Mouse (Mus musculus): Measurements from ENCODE around the gene Luc7l2. TPM values are rescaled to one million over a fixed set of nuclear protein-coding genes. Genes with fewer than 3 reads are reported as not detected.

Luc7l2 gene
- polyA plus RNA-seq, 2 experiments, result 18.0 to 57.2 TPM

DNA sequence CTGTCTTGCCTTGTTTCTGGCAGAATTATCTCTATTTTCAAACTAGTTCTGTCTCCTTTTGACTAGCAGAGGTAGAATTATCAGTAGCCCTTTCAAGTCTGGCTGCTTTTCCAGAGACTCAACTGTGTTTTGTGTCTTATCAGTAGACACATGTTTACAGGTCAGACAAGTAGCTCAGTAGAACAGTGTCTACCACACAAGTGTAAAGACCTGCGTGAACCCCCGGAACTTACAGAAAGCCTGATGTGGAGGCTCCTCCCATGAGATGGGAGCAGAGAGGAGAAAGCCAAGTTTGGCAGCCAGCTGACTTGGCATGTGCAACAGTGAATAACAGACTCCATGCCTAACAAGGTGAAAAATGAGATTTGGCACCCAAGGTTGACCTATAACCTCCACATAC is 72.3 kb downstream of the Luc7l2 start:
- H3K27ac ChIP-seq, result peak overlapping the region; percentile 66
- ATAC-seq (ENCODE audit: insufficient read depth), result peak; percentile 88
- TF ChIP-seq EP300 (IDR thresholded peaks at IDR 0.05; ENCODE audit: low read depth), result peak; percentile 77
- no peak for TF ChIP-seq CTCF (IDR thresholded peaks at IDR 0.05; ENCODE audit: low read depth)
- no peak overlapping the region for H3K9ac ChIP-seq (replicated peaks)
- no peak overlapping the region for H3K4me3 ChIP-seq (ENCODE audit: insufficient read depth in 1 of 2, low read depth in 2 of 2, low read length in 2 of 2)
- no peaks in the 10 kb centered on the region for H3K27me3 ChIP-seq (ENCODE audit: control insufficient read depth, insufficient read depth, low read length)
- peak; percentile 35 to 50 (median 46) for DNase-seq (ENCODE audit: low read depth in 3 of 3, low spot score in 3 of 3)
- peaks cover 8 to 17% of the 10 kb centered on the region in 2 experiments; a peak in 3 of 4 replicates for H3K4me1 ChIP-seq (replicated peaks; ENCODE audit: control insufficient read depth in 2 of 2, insufficient read depth in 2 of 2, low read length in 1 of 2)
- 10% methylated on average over 2 of the region's 2 CpGs for WGBS (ENCODE audit: insufficient replicate concordance)
- no peaks in the 10 kb centered on the region for H3K9me3 ChIP-seq (ENCODE audit: control insufficient read depth, low read length)
- H3K4me2 ChIP-seq (ENCODE audit: low read depth), result 0 out of 2 replicates have a peak overlapping the region, but pooled peaks have one; percentile 18
- peaks cover 17% of the 10 kb centered on the region for H3K36me3 ChIP-seq (replicated peaks; ENCODE audit: control insufficient read depth, insufficient read depth, low read depth)

DNA sequence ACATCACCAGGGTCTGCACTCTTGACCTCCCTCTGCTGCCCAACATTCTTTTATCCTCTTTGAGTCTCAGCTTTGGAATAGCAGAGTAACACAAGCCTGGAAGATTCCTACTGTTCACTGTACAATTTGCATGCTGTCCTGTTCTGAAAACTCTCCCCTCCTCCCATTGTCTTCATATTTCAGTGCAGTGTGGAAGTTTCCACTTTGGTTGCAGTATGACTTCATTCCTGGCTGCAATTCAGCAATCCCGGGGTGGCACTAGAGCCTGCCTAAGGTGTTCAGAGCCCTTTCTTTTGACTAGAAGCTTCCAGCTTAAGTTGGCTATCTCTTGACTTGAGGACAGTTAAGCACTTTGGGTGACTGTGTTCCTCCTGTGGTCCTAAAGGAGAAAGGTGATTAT is 73.3 kb downstream of the Luc7l2 start:
- ATAC-seq (ENCODE audit: insufficient read depth) (no peak), DNase-seq (ENCODE audit: low read depth in 3 of 3, low spot score in 3 of 3) (no peak)
- no peaks in the 10 kb centered on the region for H3K27me3 ChIP-seq (ENCODE audit: control insufficient read depth, insufficient read depth, low read length)
- peaks cover 8 to 17% of the 10 kb centered on the region in 2 experiments; a peak in 3 of 4 replicates for H3K4me1 ChIP-seq (replicated peaks; ENCODE audit: control insufficient read depth in 2 of 2, insufficient read depth in 2 of 2, low read length in 1 of 2)
- H3K4me3 ChIP-seq (ENCODE audit: insufficient read depth in 1 of 2, low read depth in 2 of 2, low read length in 2 of 2), result no peak overlapping the region
- H3K27ac ChIP-seq, result no peak overlapping the region
- H3K36me3 ChIP-seq (replicated peaks; ENCODE audit: control insufficient read depth, insufficient read depth, low read depth), result peaks cover 10% of the 10 kb centered on the region
- 67% methylated on average over 1 of the region's 1 CpGs for WGBS (ENCODE audit: insufficient replicate concordance)
- H3K9me3 ChIP-seq (ENCODE audit: control insufficient read depth, low read length), result no peaks in the 10 kb centered on the region
- no peak for TF ChIP-seq CTCF (IDR thresholded peaks at IDR 0.05; ENCODE audit: low read depth)
- no peak for TF ChIP-seq EP300 (IDR thresholded peaks at IDR 0.05; ENCODE audit: low read depth)
- H3K9ac ChIP-seq (replicated peaks), result no peak overlapping the region
- no peak overlapping the region for H3K4me2 ChIP-seq (ENCODE audit: low read depth)

DNA sequence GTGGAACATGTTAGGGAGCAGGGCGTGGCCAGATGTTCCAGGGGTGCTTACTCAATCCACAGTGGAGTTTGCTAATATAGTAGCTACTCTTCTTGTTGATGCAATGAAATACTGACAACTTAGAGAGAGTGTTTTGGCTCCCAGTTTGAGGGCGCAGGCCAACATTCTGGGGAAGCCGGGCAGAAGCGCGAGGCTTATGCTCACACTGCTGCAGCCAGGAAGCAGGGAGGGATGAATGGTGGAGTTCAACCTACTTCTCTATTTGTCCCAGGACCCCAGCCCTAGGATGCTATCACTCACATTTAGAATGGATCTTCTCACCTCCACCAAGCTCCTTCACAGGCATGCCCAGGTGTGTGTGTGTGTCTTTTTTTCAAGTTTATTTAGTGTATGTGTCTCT is 75.0 kb downstream of the Luc7l2 start:
- no peak overlapping the region for H3K27ac ChIP-seq
- DNase-seq (ENCODE audit: low read depth in 3 of 3, low spot score in 3 of 3), result no peak
- 88% methylated on average over 5 of the region's 5 CpGs for WGBS (ENCODE audit: insufficient replicate concordance)

DNA sequence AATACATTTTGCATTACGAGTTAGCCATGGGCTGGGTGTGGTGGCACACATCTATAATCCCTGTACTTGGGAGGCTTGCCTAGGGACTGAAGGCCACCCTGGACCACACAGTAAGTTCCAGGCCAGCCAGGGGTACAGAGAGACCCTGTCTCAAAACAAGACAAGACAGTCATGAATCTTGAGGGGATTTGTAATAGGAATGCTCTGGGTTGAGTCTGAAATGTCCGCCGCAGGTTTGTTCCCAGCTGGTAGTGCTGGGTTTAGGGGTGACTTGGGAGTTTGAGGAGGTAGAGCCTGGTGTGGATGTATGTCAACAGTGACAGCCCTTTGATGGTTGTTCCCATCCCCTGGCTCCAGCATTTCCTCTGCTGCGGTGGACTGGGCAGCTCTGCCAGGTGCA is 75.9 kb downstream of the Luc7l2 start:
- H3K4me2 ChIP-seq (ENCODE audit: low read depth), result no peak overlapping the region
- DNase-seq (ENCODE audit: low read depth in 3 of 3, low spot score in 3 of 3), result no peak
- H3K9ac ChIP-seq (replicated peaks), result no peak overlapping the region
- H3K4me1 ChIP-seq (replicated peaks; ENCODE audit: control insufficient read depth in 2 of 2, insufficient read depth in 2 of 2, low read length in 1 of 2), result peaks cover 8 to 17% of the 10 kb centered on the region in 2 experiments; a peak in 3 of 4 replicates
- no peak overlapping the region for H3K27ac ChIP-seq
- H3K9me3 ChIP-seq (ENCODE audit: control insufficient read depth, low read length), result no peaks in the 10 kb centered on the region
- H3K4me3 ChIP-seq (ENCODE audit: insufficient read depth in 1 of 2, low read depth in 2 of 2, low read length in 2 of 2), result no peak overlapping the region
- peaks cover 3% of the 10 kb centered on the region; the same call in 1 of the 2 replicates for H3K36me3 ChIP-seq (replicated peaks; ENCODE audit: control insufficient read depth, insufficient read depth, low read depth)
- ATAC-seq (ENCODE audit: insufficient read depth), result no peak
- no peak for TF ChIP-seq CTCF (IDR thresholded peaks at IDR 0.05; ENCODE audit: low read depth)
- TF ChIP-seq EP300 (IDR thresholded peaks at IDR 0.05; ENCODE audit: low read depth), result no peak
- WGBS (ENCODE audit: insufficient replicate concordance), result 88% methylated on average over 4 of the region's 4 CpGs
- H3K27me3 ChIP-seq (ENCODE audit: control insufficient read depth, insufficient read depth, low read length), result no peaks in the 10 kb centered on the region

More for the DNA sequence above, 75.0 kb downstream of the Luc7l2 start:
- Histone ChIP-seq H3K4me2 (ENCODE audit: low read depth) (no peak overlapping the region), H3K9me3 (ENCODE audit: control insufficient read depth, low read length) (no peaks in the 10 kb centered on the region), H3K4me3 (ENCODE audit: insufficient read depth in 1 of 2, low read depth in 2 of 2, low read length in 2 of 2) (no peak overlapping the region), H3K4me1 (replicated peaks; ENCODE audit: control insufficient read depth in 2 of 2, insufficient read depth in 2 of 2, low read length in 1 of 2) (peaks cover 8 to 17% of the 10 kb centered on the region in 2 experiments; a peak in 3 of 4 replicates), H3K27me3 (ENCODE audit: control insufficient read depth, insufficient read depth, low read length) (no peaks in the 10 kb centered on the region), H3K36me3 (replicated peaks; ENCODE audit: control insufficient read depth, insufficient read depth, low read depth) (peaks cover 3% of the 10 kb centered on the region; the same call in 1 of the 2 replicates), H3K9ac (replicated peaks) (no peak overlapping the region)
- no peak for ATAC-seq (ENCODE audit: insufficient read depth)
- TF ChIP-seq CTCF (IDR thresholded peaks at IDR 0.05; ENCODE audit: low read depth) (no peak), EP300 (IDR thresholded peaks at IDR 0.05; ENCODE audit: low read depth) (no peak)

DNA sequence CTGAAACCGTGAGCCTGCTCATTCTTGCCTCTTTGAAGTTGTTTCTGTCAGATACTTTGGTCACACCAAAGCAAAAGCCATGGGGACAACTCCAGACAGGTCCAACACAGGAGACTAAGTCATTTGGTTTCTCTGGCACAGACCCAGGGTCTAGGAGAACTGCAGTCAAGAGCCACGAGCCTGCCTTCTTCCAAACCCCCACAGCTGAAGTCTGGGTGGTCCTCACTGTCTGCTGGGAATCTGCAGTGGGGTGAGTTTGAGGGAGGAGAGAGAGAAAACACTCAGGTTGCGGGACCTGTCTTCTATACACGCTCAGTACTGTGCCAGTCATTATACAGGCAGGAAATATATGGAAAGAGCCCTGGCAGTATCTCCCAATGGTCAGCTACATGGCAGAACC is 76.4 kb downstream of the Luc7l2 start:
- Histone ChIP-seq H3K36me3 (replicated peaks; ENCODE audit: control insufficient read depth, insufficient read depth, low read depth) (peaks cover 3% of the 10 kb centered on the region; the same call in 1 of the 2 replicates), H3K27ac (no peak overlapping the region), H3K4me2 (ENCODE audit: low read depth) (no peak overlapping the region), H3K27me3 (ENCODE audit: control insufficient read depth, insufficient read depth, low read length) (no peaks in the 10 kb centered on the region), H3K9ac (replicated peaks) (no peak overlapping the region), H3K9me3 (ENCODE audit: control insufficient read depth, low read length) (no peaks in the 10 kb centered on the region), H3K4me1 (replicated peaks; ENCODE audit: control insufficient read depth in 2 of 2, insufficient read depth in 2 of 2, low read length in 1 of 2) (peaks cover 8 to 14% of the 10 kb centered on the region in 2 experiments; a peak in 3 of 4 replicates), H3K4me3 (ENCODE audit: insufficient read depth in 1 of 2, low read depth in 2 of 2, low read length in 2 of 2) (no peak overlapping the region)
- no peak for DNase-seq (ENCODE audit: low read depth in 3 of 3, low spot score in 3 of 3)
- 73% methylated on average over 4 of the region's 4 CpGs for WGBS (ENCODE audit: insufficient replicate concordance)
- no peak for ATAC-seq (ENCODE audit: insufficient read depth)
- no peak for TF ChIP-seq CTCF (IDR thresholded peaks at IDR 0.05; ENCODE audit: low read depth)

Measured in liver, embryonic 14.5 days (tissue).